Mouse (Mus musculus): ENCODE measurements around the gene Rassf2.

Rassf2 gene

GRCm38 (mm10) chr2:131952961-131953538, 77.0 kb downstream of the Rassf2 start:
- DNase-seq: no peak

- DNase-seq: no peak
Observed at GRCm38 (mm10) chr2:131952456-131952855, 77.6 kb downstream of the Rassf2 start.

GRCm38 (mm10) chr2:131950598-131951095, 79.4 kb downstream of the Rassf2 start, which contains the start of gene Prnd:
Gene Prnd (plus strand): TSS chr2:131950861.
- DNase-seq: no peak

GRCm38 (mm10) chr2:131949767-131950597, 80.1 kb downstream of the Rassf2 start:
- no peak for DNase-seq

GRCm38 (mm10) chr2:131948916-131949639, 81.0 kb downstream of the Rassf2 start:
- no peak for DNase-seq

- DNase-seq: no peak
Observed at GRCm38 (mm10) chr2:131948156-131948555, 81.9 kb downstream of the Rassf2 start.

GRCm38 (mm10) chr2:131946351-131946750, 83.7 kb downstream of the Rassf2 start:
- no peak for DNase-seq

- DNase-seq: no peak
Observed at GRCm38 (mm10) chr2:131945765-131946164, 84.3 kb downstream of the Rassf2 start.

GRCm38 (mm10) chr2:131945225-131945624, 84.8 kb downstream of the Rassf2 start:
- no peak for DNase-seq

GRCm38 (mm10) chr2:131944370-131944769, 85.7 kb downstream of the Rassf2 start:
- DNase-seq: no peak

- DNase-seq: no peak
Observed at GRCm38 (mm10) chr2:131941501-131941900, 88.6 kb downstream of the Rassf2 start.

- DNase-seq: no peak
Observed at GRCm38 (mm10) chr2:131940506-131940905, 89.6 kb downstream of the Rassf2 start.
